Mouse (Mus musculus): Measurements from ENCODE around the gene Nedd4. TPM values are rescaled to one million over a fixed set of nuclear protein-coding genes. Genes with fewer than 3 reads are reported as not detected.

Gene Nedd4
- polyA plus RNA-seq, 1 experiment from 2014 or later = 173 TPM

DNA sequence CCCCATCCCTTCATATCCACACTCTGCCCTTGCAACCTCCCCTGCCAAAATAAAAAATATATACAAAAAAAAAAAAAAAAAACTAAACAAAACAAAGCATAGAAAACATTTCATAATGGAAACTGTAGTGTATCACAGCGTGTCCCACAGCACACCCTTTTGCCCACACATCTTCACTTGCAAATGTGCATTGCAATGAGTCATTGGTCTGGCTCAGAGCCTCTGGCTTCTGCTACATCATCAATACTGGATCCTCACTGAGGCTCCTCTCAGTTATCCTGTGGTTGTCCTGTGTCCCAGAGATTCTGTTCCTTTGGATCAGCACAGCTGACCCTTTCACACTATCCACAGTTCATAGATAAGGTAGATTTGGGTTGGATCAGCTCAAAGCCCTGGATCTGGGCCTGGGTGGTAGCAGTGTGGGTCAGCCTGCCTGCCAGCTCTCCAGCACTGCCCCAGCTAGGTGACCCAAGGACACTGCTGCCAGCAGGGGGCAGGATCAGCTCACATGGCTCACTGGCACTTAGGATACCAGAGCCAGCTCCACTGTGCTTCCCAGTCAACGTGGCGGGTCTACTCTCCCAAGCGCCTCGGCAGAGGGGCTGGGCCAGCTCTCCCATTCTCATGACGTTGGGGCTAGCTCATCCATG is 7.4 kb upstream of the Nedd4 start:
- 53% methylated on average over 6 of the region's 6 CpGs for WGBS (ENCODE audit: insufficient replicate concordance)
- peaks cover 35% of the 10 kb centered on the region for H3K4me1 ChIP-seq
- no peak overlapping the region for H3K9ac ChIP-seq
- H3K4me3 ChIP-seq = no peak overlapping the region
- no peaks in the 10 kb centered on the region for H3K36me3 ChIP-seq
- no peak overlapping the region for H3K4me2 ChIP-seq
- ATAC-seq = peak; percentile 75
- peaks cover 11% of the 10 kb centered on the region; the same call in 1 of the 2 replicates for H3K27me3 ChIP-seq (replicated peaks)
- H3K9me3 ChIP-seq (replicated peaks) = no peaks in the 10 kb centered on the region
- H3K27ac ChIP-seq = no peak overlapping the region

DNA sequence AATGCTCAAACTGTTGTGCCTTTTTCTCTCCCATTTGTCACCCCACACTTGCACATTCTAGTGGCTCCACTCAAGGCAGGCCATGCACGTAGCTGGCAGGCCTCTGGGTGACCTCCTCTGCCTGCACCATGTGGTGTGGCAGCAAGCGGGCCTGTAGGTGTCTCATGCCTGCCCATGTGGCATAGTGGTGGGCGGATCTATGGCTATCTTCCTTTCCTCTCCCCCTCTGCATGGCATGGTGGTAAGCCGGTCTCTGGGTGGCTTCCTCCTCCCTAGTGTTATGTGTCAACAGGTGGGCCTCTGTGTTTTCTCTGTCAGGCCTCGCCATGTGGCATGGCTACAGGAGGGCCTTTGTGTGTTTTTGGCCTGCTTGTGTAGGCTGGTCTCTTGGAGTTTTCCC is 6.5 kb upstream of the Nedd4 start:
- Histone ChIP-seq H3K4me3 (no peak overlapping the region), H3K27me3 (replicated peaks) (peaks cover 11% of the 10 kb centered on the region; the same call in 1 of the 2 replicates), H3K4me2 (no peak overlapping the region), H3K36me3 (no peaks in the 10 kb centered on the region), H3K4me1 (peaks cover 42% of the 10 kb centered on the region), H3K9me3 (replicated peaks) (no peaks in the 10 kb centered on the region), H3K9ac (no peak overlapping the region), H3K27ac (no peak overlapping the region)
- WGBS (ENCODE audit: insufficient replicate concordance) = 61% methylated on average over 5 of the region's 5 CpGs
- peak; percentile 16; the same call in 1 of the 2 replicates for ATAC-seq

DNA sequence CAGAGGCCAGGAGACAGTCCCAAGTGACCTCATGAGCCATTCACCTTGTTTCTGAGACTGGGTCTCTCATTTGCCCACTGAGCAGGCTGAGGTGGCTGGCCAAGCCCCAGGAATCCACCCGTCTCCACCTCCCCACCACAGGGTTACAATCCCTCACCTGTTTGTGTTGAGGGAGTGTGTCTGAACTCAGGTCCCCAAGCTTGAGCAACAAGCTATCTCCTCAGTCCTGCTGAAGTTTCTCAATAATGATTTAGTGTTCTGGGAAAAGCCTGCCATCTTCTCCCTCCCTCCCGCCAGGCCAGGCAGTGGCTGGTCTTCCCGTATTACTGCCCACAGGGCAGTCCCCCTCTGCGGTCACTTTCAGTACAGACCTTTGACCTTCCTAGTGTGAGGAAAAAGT is 5.7 kb upstream of the Nedd4 start:
- Histone ChIP-seq H3K36me3 (no peaks in the 10 kb centered on the region), H3K9ac (no peak overlapping the region), H3K4me3 (no peak overlapping the region), H3K9me3 (replicated peaks) (no peaks in the 10 kb centered on the region), H3K4me1 (peaks cover 50% of the 10 kb centered on the region), H3K27ac (0 out of 2 replicates have a peak overlapping the region, but pooled peaks have one; percentile 8), H3K4me2 (no peak overlapping the region), H3K27me3 (replicated peaks) (peaks cover 11% of the 10 kb centered on the region; the same call in 1 of the 2 replicates)
- no peak for ATAC-seq
- WGBS (ENCODE audit: insufficient replicate concordance) = 38% methylated on average over 4 of the region's 4 CpGs

- Histone ChIP-seq H3K9me3 (replicated peaks) (no peaks in the 10 kb centered on the region), H3K9ac (0 out of 2 replicates have a peak overlapping the region, but pooled peaks have one; percentile 1), H3K36me3 (no peaks in the 10 kb centered on the region), H3K27ac (peak overlapping the region; percentile 8; the same call in 1 of the 2 replicates), H3K4me3 (no peak overlapping the region), H3K27me3 (replicated peaks) (peaks cover 11% of the 10 kb centered on the region; the same call in 1 of the 2 replicates), H3K4me2 (no peak overlapping the region), H3K4me1 (peaks cover 54% of the 10 kb centered on the region)
- WGBS (ENCODE audit: insufficient replicate concordance) = 12% methylated on average over 3 of the region's 3 CpGs
- ATAC-seq = peak; percentile 28; the same call in 1 of the 2 replicates
Measured at GRCm38 (mm10) chr9:72656940-72657339, 5.2 kb upstream of the Nedd4 start.

GRCm38 (mm10) chr9:72657694-72658093 is 4.5 kb upstream of the Nedd4 start:
- Histone ChIP-seq H3K4me2 (no peak overlapping the region), H3K27me3 (replicated peaks) (peaks cover 6% of the 10 kb centered on the region; the same call in 1 of the 2 replicates), H3K4me3 (no peak overlapping the region), H3K36me3 (no peaks in the 10 kb centered on the region), H3K9ac (no peak overlapping the region), H3K9me3 (replicated peaks) (no peaks in the 10 kb centered on the region), H3K27ac (0 out of 2 replicates have a peak overlapping the region, but pooled peaks have one; percentile 8), H3K4me1 (peaks cover 54% of the 10 kb centered on the region)
- no peak for ATAC-seq
- WGBS (ENCODE audit: insufficient replicate concordance) = 73% methylated on average over 1 of the region's 1 CpGs

- no peaks in the 10 kb centered on the region for H3K9me3 ChIP-seq (replicated peaks)
- H3K4me2 ChIP-seq = no peak overlapping the region
- H3K4me3 ChIP-seq = no peak overlapping the region
- H3K4me1 ChIP-seq = peaks cover 60% of the 10 kb centered on the region
- H3K36me3 ChIP-seq = peaks cover 15% of the 10 kb centered on the region
- no peak overlapping the region for H3K27ac ChIP-seq
- H3K27me3 ChIP-seq (replicated peaks) = no peaks in the 10 kb centered on the region
- WGBS (ENCODE audit: insufficient replicate concordance) = 29% methylated on average over 4 of the region's 4 CpGs
- H3K9ac ChIP-seq = no peak overlapping the region
- no peak for ATAC-seq
Measured at GRCm38 (mm10) chr9:72660139-72660538, 2.0 kb upstream of the Nedd4 start.

DNA sequence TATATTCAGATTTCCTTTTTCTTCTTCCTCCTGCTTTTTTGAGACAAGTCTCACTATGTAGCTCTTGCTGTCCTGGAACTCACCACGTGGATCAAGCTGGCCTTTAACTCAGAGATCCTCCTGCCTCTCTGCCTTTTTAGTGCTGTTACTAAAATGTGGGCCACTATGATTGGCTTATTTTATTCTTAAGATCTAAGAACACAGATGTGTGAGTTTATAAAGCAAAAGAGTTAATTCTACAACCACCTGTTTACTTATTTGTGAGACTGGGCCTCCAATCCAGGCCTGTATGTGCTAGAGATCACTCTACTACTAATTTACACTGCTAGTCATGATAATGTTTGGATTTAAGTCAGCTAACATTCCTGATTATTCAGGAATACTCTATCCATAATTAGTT is 1.2 kb upstream of the Nedd4 start:
- Histone ChIP-seq H3K27me3 (replicated peaks) (no peaks in the 10 kb centered on the region), H3K4me1 (peaks cover 60% of the 10 kb centered on the region), H3K4me3 (no peak overlapping the region), H3K9ac (peak overlapping the region; percentile 29; the same call in 1 of the 2 replicates), H3K36me3 (peaks cover 22% of the 10 kb centered on the region), H3K9me3 (replicated peaks) (no peaks in the 10 kb centered on the region), H3K27ac (peak overlapping the region; percentile 97), H3K4me2 (peak overlapping the region; percentile 91)
- WGBS (ENCODE audit: insufficient replicate concordance) = 37% methylated on average over 1 of the region's 1 CpGs
- ATAC-seq = no peak

GRCm38 (mm10) chr9:72661561-72661894 is 618 bp upstream of the Nedd4 start:
- Histone ChIP-seq H3K9ac (peak overlapping the region; percentile 97), H3K4me2 (peak overlapping the region; percentile 91), H3K36me3 (peaks cover 28% of the 10 kb centered on the region), H3K27ac (peak overlapping the region; percentile 97), H3K27me3 (replicated peaks) (no peaks in the 10 kb centered on the region), H3K4me3 (peak overlapping the region; percentile 93), H3K4me1 (peaks cover 61% of the 10 kb centered on the region), H3K9me3 (replicated peaks) (no peaks in the 10 kb centered on the region)
- WGBS (ENCODE audit: insufficient replicate concordance) = 0% methylated on average over 13 of the region's 13 CpGs
- no peak for ATAC-seq

GRCm38 (mm10) chr9:72662691-72663533 is 766 bp downstream of the Nedd4 start:
- H3K36me3 ChIP-seq = peaks cover 42% of the 10 kb centered on the region
- H3K27ac ChIP-seq = peak overlapping the region; percentile 97
- H3K9me3 ChIP-seq (replicated peaks) = no peaks in the 10 kb centered on the region
- under 1% methylated on average over 55 of the region's 55 CpGs for WGBS (ENCODE audit: insufficient replicate concordance)
- no peaks in the 10 kb centered on the region for H3K27me3 ChIP-seq (replicated peaks)
- H3K4me3 ChIP-seq = peak overlapping the region; percentile 93
- ATAC-seq = peak; percentile 65
- H3K9ac ChIP-seq = peak overlapping the region; percentile 97
- H3K4me2 ChIP-seq = peak overlapping the region; percentile 91
- peaks cover 60% of the 10 kb centered on the region for H3K4me1 ChIP-seq

GRCm38 (mm10) chr9:72663534-72663918 is 1.4 kb downstream of the Nedd4 start:
- peak overlapping the region; percentile 91 for H3K4me2 ChIP-seq
- H3K4me3 ChIP-seq = peak overlapping the region; percentile 93
- H3K36me3 ChIP-seq = peaks cover 43% of the 10 kb centered on the region
- H3K9me3 ChIP-seq (replicated peaks) = no peaks in the 10 kb centered on the region
- H3K9ac ChIP-seq = peak overlapping the region; percentile 97
- H3K4me1 ChIP-seq = peaks cover 60% of the 10 kb centered on the region
- peak overlapping the region; percentile 97 for H3K27ac ChIP-seq
- no peak for ATAC-seq
- no peaks in the 10 kb centered on the region for H3K27me3 ChIP-seq (replicated peaks)
- WGBS (ENCODE audit: insufficient replicate concordance) = 10% methylated on average over 10 of the region's 10 CpGs

DNA sequence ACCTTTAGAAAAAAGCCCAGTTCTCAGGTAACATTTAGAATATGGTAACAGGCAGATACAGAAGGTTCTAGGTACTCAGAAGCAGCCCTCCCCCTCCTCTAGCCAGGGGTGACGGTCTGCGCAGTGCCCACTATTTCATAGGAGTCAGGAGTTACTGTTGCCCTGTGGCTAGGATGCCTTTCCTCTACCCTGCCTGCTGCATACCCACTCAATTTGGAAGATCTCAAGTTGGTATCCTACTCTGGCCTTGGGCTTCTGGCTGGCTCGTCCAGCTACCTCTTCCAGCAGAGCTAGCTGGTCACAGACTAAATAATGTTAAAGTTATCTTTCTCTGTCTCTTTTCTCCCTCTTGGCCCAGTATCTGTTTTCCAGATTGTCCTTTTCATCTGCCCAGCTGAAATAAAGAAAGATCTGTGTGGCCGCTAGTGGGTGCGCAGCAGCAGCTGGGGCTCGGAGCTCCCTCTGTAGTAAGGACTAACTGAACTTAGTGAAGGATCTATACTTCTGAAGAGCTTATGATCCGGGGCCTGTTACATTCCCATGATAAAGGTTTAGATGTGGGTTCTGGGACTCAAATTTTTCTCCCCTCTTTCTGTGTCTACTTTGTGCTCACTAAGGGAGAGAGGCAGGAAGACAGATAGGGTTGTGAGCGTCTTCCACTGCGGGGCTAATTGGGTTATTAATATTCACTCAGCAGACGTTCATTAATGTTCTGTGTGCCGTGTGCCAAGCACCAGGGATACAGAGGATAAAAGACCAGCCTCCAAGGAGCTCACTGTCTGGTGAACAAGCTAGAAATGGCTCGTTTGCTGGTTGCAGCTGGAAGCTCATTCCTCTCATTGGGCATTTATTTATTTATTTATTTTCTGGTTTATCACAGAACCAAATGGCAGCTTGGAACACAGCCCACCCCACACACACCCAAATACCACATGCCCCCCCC is 2.5 kb downstream of the Nedd4 start:
- H3K4me3 ChIP-seq = peak overlapping the region; percentile 93
- H3K27me3 ChIP-seq (replicated peaks) = no peaks in the 10 kb centered on the region
- H3K27ac ChIP-seq = peak overlapping the region; percentile 97
- ATAC-seq = no peak
- H3K9me3 ChIP-seq (replicated peaks) = no peaks in the 10 kb centered on the region
- peaks cover 53% of the 10 kb centered on the region for H3K36me3 ChIP-seq
- H3K4me2 ChIP-seq = peak overlapping the region; percentile 91
- H3K9ac ChIP-seq = peak overlapping the region; percentile 97
- H3K4me1 ChIP-seq = peaks cover 69% of the 10 kb centered on the region
- 65% methylated on average over 12 of the region's 12 CpGs for WGBS (ENCODE audit: insufficient replicate concordance)

Data from liver, embryonic 12.5 days (tissue).